Mouse (Mus musculus) cerebellum, postnatal 14 days (tissue): ENCODE measurements around the gene Fam243.

Source experiments
- DNase-seq, 2 experiments: peaks; one replicate each; pipeline ENCODE4 v3.0.0; 2021; ENCODE audit warnings: mixed read lengths in 2 of 2

Gene Fam243

DNA sequence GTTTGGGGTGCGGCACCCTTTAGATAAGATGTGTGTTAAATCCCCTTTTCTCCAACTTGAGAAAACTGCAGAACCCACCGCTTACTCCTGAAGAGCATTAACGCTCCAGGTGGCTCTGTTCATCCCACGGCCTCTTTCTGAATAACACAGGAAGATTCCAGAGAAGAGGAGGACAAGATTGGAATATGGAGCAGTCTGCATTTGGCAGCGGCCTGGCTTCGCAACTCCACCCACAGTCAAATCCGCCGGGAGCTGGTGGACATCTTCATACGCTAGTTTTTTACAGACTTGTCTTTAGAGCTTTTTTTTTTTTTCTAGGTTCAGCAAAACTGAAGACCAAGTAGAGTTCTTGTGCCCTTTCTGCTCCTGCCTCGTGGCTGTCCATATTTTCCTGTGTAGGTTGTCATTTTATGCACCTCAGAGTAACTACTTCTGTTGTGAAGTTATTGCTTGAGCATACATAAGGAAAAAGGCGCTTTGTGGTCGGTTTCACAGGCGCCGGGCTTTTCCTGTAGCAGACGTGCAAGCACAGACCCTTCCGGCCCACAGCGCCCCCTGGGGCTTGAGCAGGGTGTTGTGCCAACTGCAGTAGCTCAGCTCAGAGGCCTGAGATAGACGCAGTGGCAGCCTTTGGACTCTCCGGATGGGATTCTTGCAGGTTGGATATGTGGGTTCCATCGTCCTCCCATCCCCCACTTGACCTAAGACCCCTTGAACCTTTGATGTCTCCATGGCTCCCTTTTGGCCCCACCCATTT lies 1.7 kb downstream of the Fam243 start:
- DNase-seq = peak; percentile 45 to 74

DNA sequence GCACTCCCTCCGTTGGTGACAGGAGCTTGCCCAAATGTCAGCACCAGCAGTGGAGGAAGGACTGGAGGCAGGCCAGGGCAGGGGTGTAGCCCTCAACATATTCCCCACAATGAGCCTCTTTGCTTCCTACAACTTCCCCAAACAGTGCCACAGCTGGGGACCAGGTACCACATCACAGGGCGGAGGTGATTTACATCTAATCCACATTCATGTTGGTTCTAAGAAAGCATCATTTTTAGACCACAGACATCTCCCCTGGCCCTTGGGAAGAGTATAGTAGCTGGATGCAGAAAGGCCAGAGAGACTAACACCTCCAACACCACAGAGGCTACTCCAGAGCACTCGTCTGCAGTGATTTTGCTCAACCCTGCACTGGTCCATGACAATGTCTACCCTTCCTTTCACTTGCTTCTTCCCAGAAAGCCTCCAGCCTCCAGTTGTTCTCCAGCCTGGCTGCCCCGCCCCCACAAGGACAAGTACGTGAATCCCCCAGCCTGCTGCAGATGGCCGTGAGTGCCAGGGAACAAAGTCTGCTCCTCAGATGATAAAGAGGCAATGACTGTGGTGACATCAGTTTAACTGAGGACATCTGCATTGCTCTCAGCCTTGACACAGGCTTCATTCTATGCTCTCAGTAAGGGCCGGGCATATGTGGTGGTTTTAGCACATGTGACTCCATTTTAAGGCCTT lies 5.0 kb downstream of the Fam243 start:
- no peak for DNase-seq

DNA sequence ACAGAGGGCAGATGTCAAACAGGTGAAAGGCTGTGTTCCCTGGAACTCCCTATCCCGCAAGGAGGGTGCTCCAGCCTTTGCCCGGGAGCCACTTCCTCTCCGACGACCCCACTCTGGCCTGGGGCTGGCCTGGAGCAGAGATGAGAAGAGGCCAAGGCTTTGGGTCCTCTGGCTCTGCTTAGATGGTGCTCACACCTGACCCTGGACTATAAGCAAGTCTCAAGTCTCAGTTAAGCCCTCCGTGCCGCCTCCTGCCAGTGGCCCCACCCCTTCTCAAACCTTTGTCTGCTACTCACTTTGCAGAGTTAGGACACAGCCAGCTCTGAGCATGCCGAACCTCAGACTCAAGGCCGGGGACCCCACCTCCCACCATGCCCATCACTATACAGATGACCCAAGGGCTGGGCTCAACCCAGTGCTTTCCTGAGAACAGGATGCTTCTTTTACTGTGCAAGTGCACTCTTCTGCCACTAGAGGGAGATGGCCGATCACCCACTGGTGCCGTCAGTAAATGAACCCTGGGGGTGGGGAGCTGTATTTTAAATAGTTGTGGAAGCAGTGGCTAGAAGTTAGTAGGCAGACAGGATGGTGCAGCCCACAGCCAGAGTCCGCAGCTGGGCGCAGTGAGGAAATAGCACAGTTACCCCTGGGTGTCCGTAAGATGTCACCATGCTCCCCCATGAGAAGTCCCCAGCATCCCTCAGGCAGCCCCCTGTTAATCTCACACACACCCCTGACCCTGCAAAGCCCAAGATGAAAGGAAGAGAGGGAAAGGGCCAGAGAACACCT lies 7.1 kb downstream of the Fam243 start:
- DNase-seq = peak; percentile 64 to 65

DNA sequence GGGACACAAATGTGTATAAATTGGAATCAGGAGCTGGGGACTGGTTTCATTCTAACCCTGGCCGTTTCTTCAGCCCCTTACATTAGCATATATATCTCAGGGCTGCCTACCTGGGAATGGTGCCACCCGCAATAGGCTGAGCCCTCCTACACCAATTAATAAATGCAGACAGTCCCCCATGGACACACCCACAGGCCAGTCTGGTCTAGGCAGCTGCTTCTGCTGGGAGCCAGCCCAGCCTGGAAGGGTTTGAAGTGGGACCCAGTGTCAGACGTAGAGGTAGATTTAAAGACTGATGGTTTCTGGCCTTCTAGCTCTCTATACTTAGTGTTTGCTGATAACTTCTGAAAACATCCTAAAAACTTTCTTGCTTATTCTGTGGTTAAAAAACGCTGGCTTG lies 12.1 kb downstream of the Fam243 start:
- DNase-seq = peak; percentile 34 to 42

DNA sequence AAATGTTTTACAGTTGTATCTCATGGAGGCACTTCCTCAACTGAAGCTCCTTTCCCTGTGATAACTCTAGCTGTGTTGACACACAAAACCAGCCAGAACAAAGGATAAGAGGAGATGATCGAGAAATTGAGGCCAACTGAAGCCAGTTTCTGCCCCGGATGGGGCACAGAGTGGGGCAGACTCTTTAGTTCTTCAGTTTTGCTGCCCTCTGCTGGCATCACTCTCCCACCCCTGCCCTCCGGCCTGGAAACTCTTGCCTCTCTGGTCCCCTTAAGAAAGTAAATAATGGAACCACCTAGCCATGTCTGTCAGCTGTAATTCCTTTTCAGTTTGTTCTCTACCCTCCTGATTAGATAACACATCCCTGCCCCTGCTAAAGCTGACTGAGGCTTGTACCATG lies 13.3 kb downstream of the Fam243 start:
- no peak for DNase-seq

DNA sequence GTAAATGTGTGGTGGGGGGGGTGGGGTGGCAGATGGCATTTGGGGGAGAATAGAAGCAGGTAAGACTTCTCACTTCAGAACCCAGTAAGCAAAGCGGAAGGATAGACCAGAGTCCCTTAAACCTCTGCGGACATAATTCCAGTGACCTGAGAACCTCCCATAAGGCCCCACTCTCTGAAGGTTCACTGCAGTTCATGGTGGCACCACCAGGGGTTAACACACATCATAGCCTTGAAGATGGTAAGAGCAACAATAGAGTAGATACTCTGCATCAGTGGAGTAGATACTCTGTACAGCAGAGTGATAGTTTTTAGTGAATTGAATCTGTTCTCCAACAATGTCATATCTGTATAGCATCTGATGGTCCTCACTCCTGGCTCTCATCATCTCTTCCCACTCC lies 15.7 kb downstream of the Fam243 start:
- DNase-seq = peak in 1 of 2 experiments; percentile 43

DNA sequence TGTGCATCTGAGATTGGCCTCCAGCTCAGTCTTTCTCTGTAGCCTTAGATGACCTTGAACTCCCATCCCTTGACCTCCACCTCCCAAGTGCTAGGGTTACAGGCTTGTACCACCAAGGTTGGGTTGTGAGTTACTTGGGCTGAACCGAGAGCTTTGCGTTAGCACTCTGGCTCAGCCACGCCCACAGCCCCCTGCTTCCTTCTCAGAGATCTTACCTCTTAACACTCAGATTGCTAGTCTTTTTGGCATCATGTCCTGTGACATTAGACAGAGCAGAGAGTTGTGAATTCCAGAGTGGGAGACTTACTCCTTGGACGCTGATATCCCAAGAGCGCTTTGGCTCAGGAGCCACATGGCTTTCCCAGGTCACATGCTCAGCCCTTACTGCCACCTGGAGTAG lies 18.7 kb downstream of the Fam243 start:
- peak in 1 of 2 experiments; percentile 23 for DNase-seq

DNA sequence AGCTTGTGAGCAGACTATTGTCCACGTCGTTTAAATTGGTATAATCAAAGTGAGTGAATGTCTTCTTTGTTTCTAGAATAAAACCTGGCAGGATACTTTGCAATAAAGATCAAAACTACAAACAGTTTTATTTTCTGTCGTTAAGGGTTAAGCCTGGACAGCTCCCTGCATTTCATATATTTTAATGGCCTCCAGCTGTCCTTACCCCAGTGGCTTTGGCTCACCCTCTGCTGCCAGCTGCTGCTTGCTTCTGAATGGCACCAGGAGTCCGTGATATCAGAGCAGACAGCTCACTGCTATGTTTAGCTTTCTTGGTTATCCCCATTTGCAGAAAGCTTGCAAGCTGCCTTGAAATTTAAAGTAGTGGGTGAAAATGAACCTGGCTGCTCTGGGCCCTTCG lies 19.3 kb downstream of the Fam243 start:
- DNase-seq = peak; percentile 27 to 42

DNA sequence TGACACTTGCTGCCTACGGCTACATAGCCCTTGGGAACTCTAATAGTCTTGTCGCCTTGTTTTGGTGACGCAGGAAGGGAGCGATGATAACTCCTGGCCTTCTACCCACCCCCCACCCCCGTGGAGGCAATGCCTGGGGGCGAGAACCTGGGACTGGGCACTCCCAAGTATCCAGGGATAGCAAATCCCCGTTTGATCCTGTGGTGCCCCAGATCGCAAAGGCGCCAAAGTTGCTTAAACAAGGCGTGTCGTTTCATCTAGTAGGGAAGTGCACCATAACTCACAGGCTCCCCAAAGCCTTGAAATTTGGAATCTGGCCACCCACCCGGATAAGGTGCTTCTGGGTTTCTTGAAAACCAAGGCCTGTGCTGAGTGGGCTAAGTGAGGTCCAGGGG lies 19.8 kb downstream of the Fam243 start:
- peak; percentile 62 to 67 for DNase-seq

DNA sequence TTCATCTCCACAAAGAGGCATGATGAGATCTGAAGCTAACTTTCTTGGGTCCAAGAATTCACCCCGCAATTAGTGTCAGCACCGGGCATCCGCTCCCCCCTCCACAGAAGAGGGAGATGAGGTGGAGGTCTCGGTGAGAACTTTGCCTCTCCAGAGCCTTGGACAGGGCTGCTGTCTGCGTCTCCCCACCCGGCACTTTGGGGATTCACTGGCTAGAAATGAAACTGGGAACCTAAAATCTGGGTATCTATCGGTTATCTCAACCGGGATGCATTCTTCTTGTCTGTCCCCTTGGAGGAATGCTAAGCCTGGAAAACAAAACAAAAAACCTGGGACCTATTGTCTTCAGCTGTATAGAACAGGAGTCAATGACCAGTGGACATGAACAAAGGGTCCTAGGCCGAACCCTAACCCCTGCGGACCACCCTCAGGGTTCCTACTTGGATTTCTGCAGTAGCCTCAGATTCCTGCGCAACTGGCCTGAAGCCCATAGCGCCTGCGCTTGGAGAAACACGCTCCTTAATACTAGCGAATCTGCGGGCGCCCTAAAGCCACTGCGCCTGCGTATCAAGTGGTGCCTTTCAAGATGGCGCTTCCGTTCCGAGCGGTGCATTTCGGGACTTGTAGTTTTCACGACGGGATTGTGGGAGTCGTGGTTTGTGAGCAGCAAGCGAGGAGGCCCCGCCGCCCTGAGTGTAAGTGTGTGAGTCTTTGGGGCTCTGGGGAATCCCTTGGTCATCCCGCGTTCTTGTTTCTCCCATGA lies 20.4 kb downstream of the Fam243 start, which contains the start of gene Smim11:
Gene Smim11, plus strand, starts transcription at position 638 of the 763 bp plus-strand sequence.
- peak; percentile 95 to 96 for DNase-seq

DNA sequence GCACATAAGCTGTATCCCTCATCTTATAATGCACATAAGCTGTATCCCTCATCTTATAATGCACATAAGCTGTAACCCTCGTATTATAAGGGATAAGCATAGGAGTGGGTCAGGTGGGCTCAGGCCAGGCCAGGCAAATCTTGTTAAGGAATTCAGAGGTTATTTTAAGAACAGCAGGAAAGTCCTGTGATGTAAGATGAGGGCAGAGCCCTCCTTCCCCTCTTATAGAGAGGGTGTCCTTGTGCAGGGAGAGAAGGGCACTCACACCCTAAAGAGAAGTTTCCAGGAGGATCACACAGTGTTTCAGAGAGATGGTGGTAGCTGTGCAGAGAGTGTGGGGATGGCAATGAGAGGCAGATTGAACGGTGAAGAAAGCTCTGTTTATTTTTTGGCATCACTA lies 25.9 kb downstream of the Fam243 start:
- no peak for DNase-seq

DNA sequence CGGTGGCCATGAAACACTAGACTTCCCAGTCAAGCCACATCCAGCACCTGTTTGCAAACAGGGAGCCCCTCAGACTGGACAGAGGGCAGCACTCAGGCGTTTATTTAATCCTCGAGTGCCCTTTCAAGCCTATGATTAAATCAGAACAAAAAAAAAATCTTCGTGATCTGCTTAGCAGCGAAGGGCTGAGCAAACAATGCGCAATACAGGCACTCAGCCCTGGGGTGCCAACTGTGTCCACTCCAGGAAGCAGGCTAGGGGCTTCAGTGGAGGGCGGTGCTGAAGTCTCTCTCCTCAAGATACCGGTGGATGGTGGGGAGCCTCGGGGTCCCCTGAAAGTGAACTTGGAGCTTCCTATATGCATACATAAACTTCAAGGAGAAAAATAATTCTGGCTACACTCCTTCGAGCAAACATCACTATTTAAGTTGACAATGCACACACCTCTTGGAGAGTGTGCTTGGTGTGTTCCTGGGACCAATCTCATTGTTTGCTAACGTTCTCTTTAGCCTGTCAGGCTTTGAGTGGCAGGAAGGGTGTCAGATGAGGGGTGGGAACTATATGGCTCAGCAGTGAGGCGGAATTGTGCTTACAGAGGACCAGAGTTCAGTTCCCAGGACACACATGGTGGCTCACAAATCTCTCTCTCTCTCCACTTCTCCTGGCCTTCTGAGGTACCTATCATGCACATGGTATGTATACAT lies 26.8 kb downstream of the Fam243 start:
- no peak for DNase-seq

DNA sequence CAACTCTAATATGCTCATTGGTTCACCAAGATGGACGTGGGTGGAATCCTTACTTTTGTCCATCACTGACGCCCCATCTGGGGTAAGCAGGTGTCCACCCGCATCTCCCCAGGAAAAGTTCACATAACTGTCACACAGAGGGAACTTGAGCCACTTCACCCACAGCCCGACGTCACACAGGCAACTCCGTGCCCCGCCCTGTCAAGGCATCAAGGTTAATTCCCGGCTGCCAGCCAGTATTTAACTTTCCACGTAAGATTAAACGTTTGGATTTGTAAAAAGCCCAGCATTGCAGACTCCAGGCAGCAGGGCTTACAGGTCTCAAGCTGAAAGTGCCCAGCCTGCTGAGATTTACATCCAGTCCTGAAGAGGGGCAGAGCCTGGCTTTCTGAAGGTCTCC lies 29.1 kb downstream of the Fam243 start, which contains the start of gene Kcne2:
Gene Kcne2, plus strand, starts transcription at position 289 of the 400 bp plus-strand sequence.
- DNase-seq = no peak

DNA sequence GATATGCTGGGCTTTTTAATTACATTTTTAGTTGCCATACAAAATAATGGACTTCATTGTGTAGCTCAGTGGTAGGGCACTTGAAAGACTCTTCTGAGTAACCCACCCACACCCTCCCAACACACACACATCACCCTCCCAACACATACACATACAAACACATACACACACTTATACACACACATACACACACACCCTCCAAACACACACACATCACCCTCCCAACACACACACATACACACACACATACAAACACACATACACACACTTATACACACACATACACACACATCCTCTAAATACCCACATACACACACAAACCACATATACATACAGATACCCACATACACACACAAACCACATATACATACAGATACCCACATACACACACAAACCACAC lies 31.2 kb downstream of the Fam243 start:
- no peak for DNase-seq

DNA sequence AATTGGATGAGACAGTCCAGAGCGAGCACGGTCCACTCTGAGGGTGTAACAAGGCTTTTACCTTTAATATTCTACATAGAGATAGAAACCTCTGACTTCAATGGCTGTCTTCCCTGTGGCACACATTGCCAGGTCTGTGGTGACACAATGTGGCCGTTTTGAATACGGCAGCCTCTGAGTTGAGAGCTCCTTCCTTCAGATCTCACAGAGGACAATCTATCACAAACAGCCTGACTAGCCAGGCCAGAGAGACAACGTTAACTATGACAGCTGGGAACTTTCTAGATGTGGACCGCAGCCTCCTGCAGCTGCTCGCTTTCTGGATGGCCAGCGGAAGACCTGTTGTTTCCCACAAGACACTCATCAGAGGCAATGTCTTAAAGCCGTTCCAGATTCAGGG lies 32.5 kb downstream of the Fam243 start:
- peak; percentile 58 to 64 for DNase-seq

DNA sequence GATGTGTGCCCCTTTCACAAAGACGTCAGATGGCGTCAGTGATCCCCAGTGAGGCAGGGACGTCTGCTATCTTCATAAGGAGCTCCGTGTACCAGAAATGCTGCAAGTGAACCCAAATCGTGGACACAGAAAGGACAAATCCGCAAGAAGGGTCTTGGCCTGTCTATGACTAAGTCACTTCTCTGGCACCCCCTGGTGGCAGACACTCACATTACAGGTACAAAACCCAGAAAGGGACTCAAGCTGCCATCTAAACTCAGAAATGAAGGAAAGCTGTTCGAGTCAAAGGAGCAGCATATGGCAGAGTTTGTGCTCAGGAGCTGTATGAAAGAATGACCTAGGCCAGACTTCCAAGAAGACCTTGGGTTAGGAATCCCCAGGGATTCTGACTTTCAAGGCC lies 34.6 kb downstream of the Fam243 start:
- DNase-seq = peak; percentile 96 to 98

DNA sequence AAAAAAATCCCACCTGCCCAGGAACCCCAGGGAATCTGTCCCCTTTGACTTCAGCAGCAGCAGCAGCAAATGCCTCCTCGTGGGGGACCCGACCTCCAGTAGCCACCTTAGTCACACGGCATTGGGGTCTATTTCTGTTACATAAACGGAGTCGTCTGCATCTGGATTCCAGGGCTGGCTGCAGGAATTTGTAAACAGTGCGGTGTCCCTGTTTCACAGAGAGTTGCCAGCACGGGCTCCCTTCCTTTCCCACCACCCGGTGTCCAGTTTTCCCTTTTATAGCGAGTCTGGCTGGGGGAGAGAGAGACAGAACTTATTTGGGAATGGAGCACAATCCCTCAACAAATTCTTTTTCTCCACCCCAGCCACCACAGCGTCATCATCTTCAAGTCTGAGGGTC lies 36.2 kb downstream of the Fam243 start:
- no peak for DNase-seq

DNA sequence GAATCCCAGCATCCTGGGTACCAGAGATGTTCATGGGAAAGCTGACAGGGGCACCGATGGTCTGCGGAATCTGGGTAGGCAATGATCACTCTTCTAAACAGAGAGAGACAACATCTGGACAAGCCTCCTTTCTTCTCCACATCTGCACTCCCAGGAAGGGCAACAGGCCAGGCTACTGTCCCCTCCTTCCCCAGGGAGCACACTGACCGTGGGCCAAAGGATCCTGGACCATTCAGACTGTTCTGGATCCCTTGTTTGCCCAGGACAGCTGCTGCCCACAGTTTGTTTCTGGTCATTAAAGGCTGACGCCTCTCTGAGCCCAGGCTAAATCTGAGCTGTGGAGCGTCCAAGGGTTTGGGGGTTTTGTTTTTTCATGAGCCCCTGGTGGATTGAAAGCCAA lies 38.6 kb downstream of the Fam243 start:
- DNase-seq = peak in 1 of 2 experiments; percentile 19

DNA sequence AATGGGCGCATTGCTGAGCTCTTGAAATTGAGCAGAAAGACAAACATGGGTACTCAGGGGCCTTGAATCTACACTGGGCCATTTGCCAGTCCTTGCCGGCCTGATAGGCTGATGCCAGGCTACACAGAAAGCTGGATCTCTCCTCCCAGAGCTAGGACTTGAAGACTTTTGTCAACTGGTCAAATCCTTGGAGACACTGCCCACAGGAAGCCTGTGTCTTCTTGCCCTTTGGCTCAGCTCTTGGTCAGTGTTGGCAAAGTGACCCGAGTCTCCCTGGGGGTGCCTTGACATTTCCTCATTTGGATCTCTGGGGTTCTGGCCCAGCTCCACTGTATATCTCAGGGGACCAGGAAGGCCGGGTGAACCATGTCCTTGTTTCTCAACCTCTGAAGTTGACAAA lies 45.7 kb downstream of the Fam243 start:
- DNase-seq = peak; percentile 27 to 31

DNA sequence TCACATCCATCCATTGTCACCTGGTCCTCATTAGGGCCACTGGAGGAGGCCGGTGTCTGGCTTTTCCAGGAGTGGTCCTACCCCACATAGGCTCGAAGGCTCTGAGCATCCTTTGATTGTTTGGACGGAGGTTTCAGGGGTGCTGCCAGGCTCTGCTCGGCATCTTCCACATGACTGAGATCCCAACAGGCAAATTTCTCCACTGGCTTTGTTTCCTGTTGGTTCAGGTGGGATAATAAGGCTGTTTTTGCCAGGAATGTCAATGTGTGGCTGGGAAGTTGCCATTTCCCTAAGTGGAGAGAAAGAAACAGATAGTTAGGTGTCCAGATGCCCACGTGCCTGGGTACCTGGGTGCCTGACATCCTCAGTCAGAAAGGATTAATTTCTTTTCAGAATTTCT lies 46.7 kb downstream of the Fam243 start:
- DNase-seq = peak; percentile 45 to 60
